Mouse (Mus musculus) ES-E14 (cell line): Measurements from ENCODE around the gene Ndc1. TPM values are rescaled to one million over a fixed set of nuclear protein-coding genes. Genes with fewer than 3 reads are reported as not detected.

Experiments
- DNase-seq: peaks from one replicate; pipeline ENCODE4 v3.0.0-alpha.2; 2013; ENCODE audit warnings: low read depth, low spot score
- H3K27ac ChIP-seq: 2 replicates; pipeline ENCODE4 v1.5.1; 2012; ENCODE audit warnings: low read depth, mild to moderate bottlenecking, low read length, moderate library complexity, mixed read lengths; ENCODE audit not compliant: poor library complexity, insufficient read depth, severe bottlenecking
- H3K36me3 ChIP-seq: 2 replicates; pipeline ENCODE4 v1.6.1; 2012; ENCODE audit warnings: mild to moderate bottlenecking, low read length, moderate library complexity, mixed read lengths; ENCODE audit not compliant: control insufficient read depth, poor library complexity, insufficient read depth, severe bottlenecking
- H3K4me1 ChIP-seq, 2 experiments: fragments of 150-350 bp in 1 of 2; sonication (generic) in 1 of 2; 2 replicates each; pipeline ENCODE4 v1.6.1; 2012; ENCODE audit warnings: low read length in 2 of 2, mild to moderate bottlenecking in 1 of 2, mixed read lengths in 1 of 2; ENCODE audit not compliant: control insufficient read depth in 2 of 2, insufficient read depth in 2 of 2, poor library complexity in 1 of 2
- H3K4me3 ChIP-seq, 2 experiments: fragments of 150-350 bp in 1 of 2; sonication (generic) in 1 of 2; 2 replicates each; pipeline ENCODE4 v1.5.1; 2012; ENCODE audit warnings: low read length in 2 of 2, low read depth in 1 of 2, mild to moderate bottlenecking in 1 of 2, mixed read lengths in 1 of 2; ENCODE audit not compliant: insufficient read depth in 1 of 2, poor library complexity in 1 of 2, severe bottlenecking in 1 of 2
- H3K9ac ChIP-seq: 2 replicates; pipeline ENCODE4 v1.6.1; 2012; ENCODE audit warnings: low read depth, mild to moderate bottlenecking, low read length, mixed read lengths; ENCODE audit not compliant: poor library complexity, insufficient read depth, severe bottlenecking
- H3K9me3 ChIP-seq: fragments of 150-350 bp; sonication (generic); 2 replicates; pipeline ENCODE4 v1.6.1; 2012; ENCODE audit warnings: low read depth, mild to moderate bottlenecking, low read length; ENCODE audit not compliant: control insufficient read depth, insufficient read depth
- CHD2 ChIP-seq: IDR thresholded peaks from 2 replicates; pipeline ENCODE4 v1.6.1; 2014; ENCODE audit warnings: mild to moderate bottlenecking, low read depth, low read length, inconsistent platforms
- HCFC1 ChIP-seq: IDR thresholded peaks from 2 replicates; pipeline ENCODE4 v1.6.1; 2012; ENCODE audit warnings: low read length, inconsistent platforms, borderline replicate concordance; ENCODE audit not compliant: insufficient read depth
- MAFK ChIP-seq: IDR thresholded peaks from 2 replicates; pipeline ENCODE4 v1.6.1; 2014; ENCODE audit warnings: mild to moderate bottlenecking, low read depth, low read length, inconsistent platforms; ENCODE audit not compliant: insufficient read depth
- ZC3H11A ChIP-seq: IDR thresholded peaks from 2 replicates; pipeline ENCODE4 v1.6.1; 2012; ENCODE audit warnings: low read depth, mild to moderate bottlenecking, inconsistent platforms, low read length, borderline replicate concordance
- ZNF384 ChIP-seq: IDR thresholded peaks from 2 replicates; pipeline ENCODE4 v1.6.1; 2012; ENCODE audit warnings: low read depth, low read length, inconsistent platforms
- in situ Hi-C, 2 experiments: fragments of 600-800 bp; cut with MboI; formaldehyde crosslinking; loops; one replicate each; pipeline ENCODE4 v1.15.1; 2025; ENCODE audit warnings: low sequenced_read_pairs in 2 of 2, inconsistent platforms in 1 of 2; ENCODE audit not compliant: unreplicated experiment in 2 of 2
- total RNA-seq: library from RNA; depleted of rRNA; stranded (reverse); fragments of 300-350 nt; gene quantifications from 2 replicates; pipeline ENCODE4 v1.2.3, GENCODE M21; 2012

Gene Ndc1
- total RNA-seq, 1 experiment = 102 TPM

- Histone ChIP-seq H3K9ac (no peak overlapping the region), H3K9me3 (no peaks in the 10 kb centered on the region), H3K36me3 (peaks cover 44% of the 10 kb centered on the region), H3K27ac (no peak overlapping the region), H3K4me3 (no peak overlapping the region), H3K4me1 (no peaks in the 10 kb centered on the region)
- in situ Hi-C loops = no loop called here
- DNase-seq = no peak
- TF ChIP-seq CHD2 (no peak), HCFC1 (no peak), ZNF384 (no peak), ZC3H11A (no peak)
Measured at GRCm38 (mm10) chr4:107387465-107387864, 19.9 kb downstream of the Ndc1 start.

- TF ChIP-seq MAFK = no peak
- TF ChIP-seq HCFC1 = no peak
- no peak for TF ChIP-seq ZC3H11A
- no peak for TF ChIP-seq CHD2
- no peak for TF ChIP-seq ZNF384
- in situ Hi-C loops = no loop called here
- Histone ChIP-seq H3K9ac (no peak overlapping the region), H3K9me3 (no peaks in the 10 kb centered on the region), H3K4me3 (no peak overlapping the region), H3K36me3 (peaks cover 42% of the 10 kb centered on the region), H3K4me1 (no peaks in the 10 kb centered on the region), H3K27ac (no peak overlapping the region)
- no peak for DNase-seq
Measured at GRCm38 (mm10) chr4:107388291-107388690, 20.7 kb downstream of the Ndc1 start.

GRCm38 (mm10) chr4:107389345-107389744, 21.8 kb downstream of the Ndc1 start:
- DNase-seq = no peak
- H3K36me3 ChIP-seq = peaks cover 44% of the 10 kb centered on the region

GRCm38 (mm10) chr4:107393771-107394170, 26.2 kb downstream of the Ndc1 start:
- Histone ChIP-seq H3K4me1 (no peaks in the 10 kb centered on the region), H3K9me3 (no peaks in the 10 kb centered on the region), H3K27ac (no peak overlapping the region), H3K36me3 (peaks cover 47% of the 10 kb centered on the region), H3K9ac (no peak overlapping the region), H3K4me3 (no peak overlapping the region)
- no peak for DNase-seq
- in situ Hi-C loops = no loop called here
- TF ChIP-seq MAFK = no peak
- no peak for TF ChIP-seq ZNF384
- no peak for TF ChIP-seq CHD2
- no peak for TF ChIP-seq ZC3H11A
- TF ChIP-seq HCFC1 = no peak

More at GRCm38 (mm10) chr4:107389345-107389744, 21.8 kb downstream of the Ndc1 start:
- no peak for TF ChIP-seq ZC3H11A
- no peak for TF ChIP-seq CHD2
- TF ChIP-seq MAFK = no peak
- TF ChIP-seq ZNF384 = no peak
- TF ChIP-seq HCFC1 = no peak
- H3K9ac ChIP-seq = no peak overlapping the region
- H3K4me3 ChIP-seq = no peak overlapping the region
- in situ Hi-C loops = no loop called here
- no peaks in the 10 kb centered on the region for H3K4me1 ChIP-seq
- H3K9me3 ChIP-seq = no peaks in the 10 kb centered on the region
- no peak overlapping the region for H3K27ac ChIP-seq

GRCm38 (mm10) chr4:107420202-107420601, 52.6 kb downstream of the Ndc1 start:
- TF ChIP-seq MAFK (no peak), HCFC1 (no peak), ZC3H11A (no peak), ZNF384 (no peak), CHD2 (no peak)
- Histone ChIP-seq H3K27ac (no peak overlapping the region), H3K9ac (no peak overlapping the region), H3K36me3 (peaks cover 7% of the 10 kb centered on the region), H3K4me1 (peaks cover 0 to 3% of the 10 kb centered on the region in 2 experiments; a peak in 1 of 4 replicates), H3K9me3 (no peaks in the 10 kb centered on the region), H3K4me3 (no peak overlapping the region)
- DNase-seq = no peak
- in situ Hi-C loops = no loop called here
